Comparison of ENCODE assay signal across 16 mouse cellular contexts in genomic region chr15:78930801-78931426, GRCm38 (mm10). TPM values are rescaled to one million over a fixed set of nuclear protein-coding genes. Genes with fewer than 3 reads are reported as not detected.
DNase-seq lines count a peak whose midpoint lies in the region; ATAC-seq and TF ChIP-seq lines count a peak whose summit lies in the region.
"Had no signal": no experiment of that assay in that cellular context is flagged by ENCODE, and none has a peak within 500 bp of the region (broad histone marks: within the 10 kb centered on the region; RNA-seq: fewer than 3 reads in every experiment).

No protein-coding gene starts in this region.

- H3K9ac ChIP-seq in kidney, embryonic 14.5 days (ENCODE audit: low read depth, low read length) = no peak overlapping the region; the same call in 1 of the 2 replicates
- no peak overlapping the region for H3K9ac ChIP-seq in MEL (ENCODE audit: control insufficient read depth, low read depth, low read length, poor library complexity, severe bottlenecking)
- no peak overlapping the region for H3K9ac ChIP-seq in stomach, embryonic 15.5 days
- H3K9ac ChIP-seq: forebrain, embryonic 15.5 days; lung, embryonic 15.5 days; neural tube, embryonic 12.5 days had no signal

- peaks cover 20% of the 10 kb centered on the region for H3K79me2 ChIP-seq in MEL (ENCODE audit: control insufficient read depth, insufficient read depth, low read length, poor library complexity)

- ATAC-seq in kidney, embryonic 14.5 days (ENCODE audit: low FRiP score, low TSS enrichment) = no peak
- no peak for ATAC-seq in stomach, embryonic 15.5 days (ENCODE audit: insufficient read depth, low FRiP score, low read depth)
- no peak for ATAC-seq in frontal cortex, adult (ENCODE audit: low TSS enrichment)
- ATAC-seq: forebrain, embryonic 15.5 days had no signal

- no peak for TF ChIP-seq EP300 in MEL (IDR thresholded peaks at IDR 0.05; ENCODE audit: low read depth in 1 of 2, low read length in 2 of 2)

- no peaks in the 10 kb centered on the region for H3K9me3 ChIP-seq in kidney, embryonic 14.5 days (ENCODE audit: control insufficient read depth, low read length)
- H3K9me3 ChIP-seq in MEL (replicated peaks; ENCODE audit: insufficient read depth, low read length) = no peaks in the 10 kb centered on the region
- no peaks in the 10 kb centered on the region for H3K9me3 ChIP-seq in stomach, embryonic 15.5 days
- H3K9me3 ChIP-seq: forebrain, embryonic 15.5 days; hindbrain, embryonic 10.5 days; lung, embryonic 15.5 days; neural tube, embryonic 12.5 days had no signal

- TF ChIP-seq CTCF in MEL (IDR thresholded peaks at IDR 0.05 in 2 of 3, conservative IDR thresholded peaks at IDR 0.05 in 1 of 3; ENCODE audit: control insufficient read depth in 1 of 3, insufficient read depth in 1 of 3, low read depth in 2 of 3, low read length in 3 of 3, poor library complexity in 1 of 3, severe bottlenecking in 1 of 3) = no peak
- TF ChIP-seq CTCF in embryonic fibroblast, embryonic 13.5 days (IDR thresholded peaks at IDR 0.05; ENCODE audit: borderline replicate concordance, insufficient read depth, low read length) = no peak

- no peak overlapping the region for H3K4me2 ChIP-seq in kidney, embryonic 14.5 days (replicated peaks; ENCODE audit: low read depth, low read length)
- H3K4me2 ChIP-seq in stomach, embryonic 15.5 days = no peak overlapping the region
- H3K4me2 ChIP-seq: forebrain, embryonic 15.5 days; heart, embryonic 11.5 days; lung, embryonic 15.5 days; neural tube, embryonic 12.5 days had no signal

- DNase-seq in kidney, postnatal 14 days = no peak
- peak; percentile 37 for DNase-seq in MEL (ENCODE audit: low read depth, low spot score)
- no peak for DNase-seq in lung, postnatal 10 days
- no peak for DNase-seq in thymus, adult 18-20 months
- DNase-seq: cerebellum, adult 11 months; right cerebral cortex, postnatal 25 days had no signal

- TF ChIP-seq RAD21 in MEL (IDR thresholded peaks at IDR 0.05; ENCODE audit: low read depth, low read length) = no peak

- H3K27me3 ChIP-seq in kidney, embryonic 14.5 days (ENCODE audit: control insufficient read depth, insufficient read depth, low read length) = no peaks in the 10 kb centered on the region
- H3K27me3 ChIP-seq in MEL (ENCODE audit: control insufficient read depth in 1 of 2, insufficient read depth in 2 of 2, low read length in 2 of 2) = no peaks in the 10 kb centered on the region
- H3K27me3 ChIP-seq in stomach, embryonic 15.5 days (replicated peaks) = no peaks in the 10 kb centered on the region
- H3K27me3 ChIP-seq: forebrain, embryonic 15.5 days; lung, embryonic 15.5 days; neural tube, embryonic 12.5 days had no signal

- 0 out of 2 replicates have a peak overlapping the region, but pooled peaks have one; percentile 7 for H3K27ac ChIP-seq in kidney, embryonic 14.5 days (ENCODE audit: low read depth, low read length)
- H3K27ac ChIP-seq in MEL (ENCODE audit: control insufficient read depth, low read depth, low read length) = peak overlapping the region; percentile 21
- peak overlapping the region; percentile 15 for H3K27ac ChIP-seq in embryonic fibroblast, embryonic 13.5 days (ENCODE audit: insufficient read depth, low read length)
- H3K27ac ChIP-seq in stomach, embryonic 15.5 days = 0 out of 2 replicates have a peak overlapping the region, but pooled peaks have one; percentile 3
- H3K27ac ChIP-seq: forebrain, embryonic 15.5 days; hindbrain, embryonic 10.5 days; layer of hippocampus, adult 2 months; lung, embryonic 15.5 days; neural tube, embryonic 12.5 days had no signal

- peak; percentile 3 to 59; a peak in 2 of 4 replicates for TF ChIP-seq POLR2A in MEL (IDR thresholded peaks at IDR 0.05; ENCODE audit: control insufficient read depth in 1 of 2, insufficient read depth in 1 of 2, low read depth in 1 of 2, low read length in 2 of 2, poor library complexity in 1 of 2)
- TF ChIP-seq POLR2A in embryonic fibroblast, embryonic 13.5 days (IDR thresholded peaks at IDR 0.05; ENCODE audit: low read depth, low read length) = peak; percentile 86

- no peak overlapping the region for H3K4me3 ChIP-seq in kidney, embryonic 14.5 days (ENCODE audit: low read length)
- H3K4me3 ChIP-seq in MEL (ENCODE audit: control insufficient read depth in 1 of 2, insufficient read depth in 1 of 2, low read depth in 2 of 2, low read length in 2 of 2) = no peak overlapping the region
- H3K4me3 ChIP-seq in embryonic fibroblast, embryonic 13.5 days (ENCODE audit: insufficient read depth, low read length) = no peak overlapping the region
- no peak overlapping the region for H3K4me3 ChIP-seq in stomach, embryonic 15.5 days (replicated peaks)
- H3K4me3 ChIP-seq: forebrain, embryonic 15.5 days; hindbrain, embryonic 10.5 days; layer of hippocampus, adult 2 months; lung, embryonic 15.5 days; neural tube, embryonic 12.5 days had no signal

- peaks cover 7% of the 10 kb centered on the region for H3K36me3 ChIP-seq in kidney, embryonic 14.5 days (ENCODE audit: control insufficient read depth, insufficient read depth, low read length)
- H3K36me3 ChIP-seq in MEL (ENCODE audit: control insufficient read depth in 1 of 2, insufficient read depth in 2 of 2, low read length in 2 of 2) = peaks cover 0 to 12% of the 10 kb centered on the region in 2 experiments; a peak in 2 of 4 replicates
- H3K36me3 ChIP-seq in stomach, embryonic 15.5 days = peaks cover 11% of the 10 kb centered on the region; the same call in 1 of the 2 replicates
- H3K36me3 ChIP-seq: forebrain, embryonic 15.5 days; lung, embryonic 15.5 days had no signal

- WGBS in kidney, embryonic 14.5 days = 88% methylated on average over 7 of the region's 7 CpGs
- 79% methylated on average over 7 of the region's 7 CpGs for WGBS in stomach, embryonic 15.5 days

- H3K4me1 ChIP-seq in kidney, embryonic 14.5 days (ENCODE audit: control insufficient read depth, insufficient read depth, low read length) = peaks cover 22% of the 10 kb centered on the region
- H3K4me1 ChIP-seq in MEL (ENCODE audit: control insufficient read depth in 1 of 2, insufficient read depth in 2 of 2, low read length in 2 of 2) = peaks cover 3 to 26% of the 10 kb centered on the region in 2 experiments; a peak in 3 of 4 replicates
- H3K4me1 ChIP-seq in embryonic fibroblast, embryonic 13.5 days (ENCODE audit: control insufficient read depth, insufficient read depth, low read length) = peaks cover 10% of the 10 kb centered on the region; the same call in 1 of the 2 replicates
- H3K4me1 ChIP-seq in stomach, embryonic 15.5 days = peaks cover 34% of the 10 kb centered on the region

TF ChIP-seq in MEL, 35 proteins besides CTCF, POLR2A, EP300 and RAD21 (continues in another document):
- TF ChIP-seq MYB (IDR thresholded peaks at IDR 0.05; ENCODE audit: low read depth, low read length) (peak; percentile 14; the same call in 1 of the 2 replicates), MAX (IDR thresholded peaks at IDR 0.05; ENCODE audit: low read length) (no peak), POLR2AphosphoS2 (IDR thresholded peaks at IDR 0.05; ENCODE audit: low read length) (peak; percentile 60; the same call in 1 of the 2 replicates), GABPA (IDR thresholded peaks at IDR 0.05; ENCODE audit: low read depth, low read length) (no peak), USF2 (IDR thresholded peaks at IDR 0.05; ENCODE audit: borderline replicate concordance in 1 of 2, insufficient read depth in 1 of 2, low read depth in 1 of 2, low read length in 2 of 2) (no peak)

RNA-seq across cellular contexts. Expression of gene Nol12, which starts 3.8 kb away (rescaled TPM):
- 55.8 and 64.6 TPM in 2 replicates for polyA plus RNA-seq in kidney, embryonic 14.5 days (2014; fragmentation: Nextera tagmentation; extraction: Ambion mirVana)
- 39.0 and 40.8 TPM in 2 replicates for total RNA-seq in MEL (2012; rRNA removed)
- 100 to 1,000 TPM in 1 of 2 experiments, not detected in 1; 127 TPM for polyA plus RNA-seq in MEL (2012; ENCODE audit: insufficient read depth in 1 of 2, insufficient read length in 2 of 2, low read depth in 1 of 2, low replicate concordance in 2 of 2, missing spikeins in 1 of 2)
- 46.6 and 55.4 TPM in 2 replicates for polyA plus RNA-seq in embryonic fibroblast, embryonic 13.5 days (2011; ENCODE audit: insufficient read length, low read depth, missing spikeins)
- polyA plus RNA-seq in stomach, embryonic 15.5 days (2015; fragmentation: Nextera tagmentation; extraction: Ambion mirVana) = 47.4 and 49.9 TPM in 2 replicates

RNA-seq across cellular contexts. Expression of gene Lgals1, which starts 4.4 kb away (rescaled TPM):
- polyA plus RNA-seq in kidney, embryonic 14.5 days (2014; fragmentation: Nextera tagmentation; extraction: Ambion mirVana) = 584 and 814 TPM in 2 replicates
- total RNA-seq in MEL (2012; rRNA removed) = 974 and 1,054 TPM in 2 replicates
- 1,000 to 10,000 TPM in 1 of 2 experiments, 100 to 1,000 TPM in 1; 646 to 1,010 TPM for polyA plus RNA-seq in MEL (2012; ENCODE audit: insufficient read depth in 1 of 2, insufficient read length in 2 of 2, low read depth in 1 of 2, low replicate concordance in 2 of 2, missing spikeins in 1 of 2)
- 4,027 and 4,662 TPM in 2 replicates for polyA plus RNA-seq in embryonic fibroblast, embryonic 13.5 days (2011; ENCODE audit: insufficient read length, low read depth, missing spikeins)
- 1,300 and 1,476 TPM in 2 replicates for polyA plus RNA-seq in stomach, embryonic 15.5 days (2015; fragmentation: Nextera tagmentation; extraction: Ambion mirVana)

RNA-seq across cellular contexts. Expression of gene Triobp, which starts 16.6 kb away (rescaled TPM):
- 50.6 and 54.9 TPM in 2 replicates for polyA plus RNA-seq in kidney, embryonic 14.5 days (2014; fragmentation: Nextera tagmentation; extraction: Ambion mirVana)
- 18.4 and 21.3 TPM in 2 replicates for total RNA-seq in MEL (2012; rRNA removed)
- polyA plus RNA-seq in MEL (2012; ENCODE audit: insufficient read depth in 1 of 2, insufficient read length in 2 of 2, low read depth in 1 of 2, low replicate concordance in 2 of 2, missing spikeins in 1 of 2) = 10 to 100 TPM in 1 of 2 experiments, not detected in 1; 31.3 TPM
- polyA plus RNA-seq in embryonic fibroblast, embryonic 13.5 days (2011; ENCODE audit: insufficient read length, low read depth, missing spikeins) = 34.2 and 45.6 TPM in 2 replicates
- polyA plus RNA-seq in stomach, embryonic 15.5 days (2015; fragmentation: Nextera tagmentation; extraction: Ambion mirVana) = 54.4 TPM in 2 replicates

RNA-seq across cellular contexts. Expression of gene Pdxp, which starts 17.2 kb away (rescaled TPM):
- polyA plus RNA-seq in kidney, embryonic 14.5 days (2014; fragmentation: Nextera tagmentation; extraction: Ambion mirVana) = 20.5 and 25.8 TPM in 2 replicates
- total RNA-seq in MEL (2012; rRNA removed) = 16.7 and 21.5 TPM in 2 replicates
- 10 to 100 TPM in 1 of 2 experiments, not detected in 1; 25.4 TPM for polyA plus RNA-seq in MEL (2012; ENCODE audit: insufficient read depth in 1 of 2, insufficient read length in 2 of 2, low read depth in 1 of 2, low replicate concordance in 2 of 2, missing spikeins in 1 of 2)
- 3.0 and 4.2 TPM in 2 replicates for polyA plus RNA-seq in embryonic fibroblast, embryonic 13.5 days (2011; ENCODE audit: insufficient read length, low read depth, missing spikeins)
- polyA plus RNA-seq in stomach, embryonic 15.5 days (2015; fragmentation: Nextera tagmentation; extraction: Ambion mirVana) = 11.8 and 12.8 TPM in 2 replicates

RNA-seq across cellular contexts. Expression of gene Sh3bp1, which starts 31.3 kb away (rescaled TPM):
- 32.7 and 38.5 TPM in 2 replicates for polyA plus RNA-seq in kidney, embryonic 14.5 days (2014; fragmentation: Nextera tagmentation; extraction: Ambion mirVana)
- 17.1 and 21.0 TPM in 2 replicates for total RNA-seq in MEL (2012; rRNA removed)
- 10 to 100 TPM in 1 of 2 experiments, not detected in 1; 80.2 TPM for polyA plus RNA-seq in MEL (2012; ENCODE audit: insufficient read depth in 1 of 2, insufficient read length in 2 of 2, low read depth in 1 of 2, low replicate concordance in 2 of 2, missing spikeins in 1 of 2)
- polyA plus RNA-seq in embryonic fibroblast, embryonic 13.5 days (2011; ENCODE audit: insufficient read length, low read depth, missing spikeins) = 44.1 and 47.8 TPM in 2 replicates
- 34.8 and 36.9 TPM in 2 replicates for polyA plus RNA-seq in stomach, embryonic 15.5 days (2015; fragmentation: Nextera tagmentation; extraction: Ambion mirVana)
